Mouse (Mus musculus): ENCODE results near the gene Tmem143.

- TF ChIP-seq CTCF (IDR thresholded peaks at IDR 0.05; ENCODE audit: low read depth, low read length) (no peak), POLR2A (IDR thresholded peaks at IDR 0.05; ENCODE audit: borderline replicate concordance, low read depth, low read length) (0 out of 2 replicates have a peak, but pooled peaks have one; percentile 28)
Observed at GRCm38 (mm10) chr7:45897258-45897757, 567 bp downstream of the Tmem143 start.

Measured in bone marrow macrophage, adult 2 months (primary cell).